Mouse (Mus musculus) lung, adult 2 months (tissue): Measurements from ENCODE around the gene Ankdd1b.

ENCODE experiments used
- CTCF ChIP-seq: fragments of 200-500 bp; IDR thresholded peaks from 2 replicates; pipeline ENCODE4 v1.5.1; 2011; ENCODE audit warnings: mild to moderate bottlenecking, low read length, control low read depth; ENCODE audit not compliant: insufficient read depth
- POLR2A ChIP-seq: fragments of 200-500 bp; IDR thresholded peaks from 2 replicates; pipeline ENCODE4 v1.6.1; 2011; ENCODE audit warnings: low read depth, mild to moderate bottlenecking, control low read depth, low read length, borderline replicate concordance; ENCODE audit errors: extremely low read depth

- TF ChIP-seq CTCF (no peak), POLR2A (no peak)
These were observed 35.2 kb downstream of the Ankdd1b start for GRCm38 (mm10) chr13:96435793-96436192.
